Mouse (Mus musculus) layer of hippocampus, adult 9-10 months (tissue): ENCODE results near the gene Zdhhc21.

Experiments used
- DNase-seq: peaks from one replicate; pipeline ENCODE4 v3.0.0; 2022; ENCODE audit warnings: low spot score

Gene Zdhhc21

DNA sequence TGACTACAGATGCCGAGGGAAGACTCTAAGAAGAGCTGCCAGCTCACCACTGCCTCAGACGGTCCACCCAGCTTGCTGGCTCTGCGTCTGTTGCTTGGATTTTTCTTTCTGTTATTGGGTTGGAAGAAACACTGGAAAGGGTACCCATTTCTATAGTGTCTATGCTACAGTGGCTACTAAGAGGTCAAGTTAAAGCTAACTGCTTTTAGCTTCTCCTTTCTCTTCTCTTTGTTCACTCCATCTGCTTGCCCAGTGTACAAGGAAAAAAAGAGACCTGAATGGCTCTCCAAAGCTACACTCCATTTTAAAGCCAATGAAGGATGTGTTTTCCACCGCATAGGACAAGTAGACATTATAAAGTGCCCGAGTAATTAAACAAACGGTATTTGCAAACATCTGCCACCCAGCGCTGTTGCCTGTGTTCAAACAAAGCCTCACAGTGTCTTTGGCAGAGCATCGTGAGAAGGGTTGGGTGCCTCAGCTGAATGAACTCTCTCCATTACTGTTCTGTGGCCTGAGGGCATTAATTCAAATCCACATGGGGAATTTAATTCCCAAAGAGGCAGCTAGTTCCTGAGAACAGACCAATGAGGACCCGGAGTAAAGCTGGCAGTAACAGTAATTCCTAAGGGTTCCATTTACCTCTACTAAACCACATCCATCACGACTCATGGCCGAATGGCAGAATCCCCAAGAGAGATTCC, 94.1 kb downstream of the Zdhhc21 start:
- DNase-seq = no peak

DNA sequence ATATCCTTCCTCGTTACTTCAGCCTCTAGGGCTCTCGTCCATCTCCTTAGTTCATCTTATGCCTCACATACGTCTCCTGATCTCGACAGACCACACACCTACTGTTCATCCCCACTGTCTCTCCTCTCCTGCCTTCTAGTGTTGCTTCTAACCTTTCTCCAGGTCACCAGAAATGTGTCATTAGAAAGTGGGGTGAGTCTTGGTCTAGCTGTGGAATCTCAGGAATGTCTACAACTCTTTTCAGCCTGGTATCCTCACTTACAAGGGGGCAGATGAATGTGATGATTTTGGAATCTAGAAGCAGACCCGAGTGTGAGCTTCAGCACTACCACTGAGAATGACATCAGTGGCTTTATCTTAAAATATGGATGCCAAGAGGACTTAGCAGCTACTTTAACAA, 96.2 kb downstream of the Zdhhc21 start:
- DNase-seq = no peak

GRCm38 (mm10) chr4:82762430-82763119, 97.2 kb downstream of the Zdhhc21 start:
- no peak for DNase-seq

DNA sequence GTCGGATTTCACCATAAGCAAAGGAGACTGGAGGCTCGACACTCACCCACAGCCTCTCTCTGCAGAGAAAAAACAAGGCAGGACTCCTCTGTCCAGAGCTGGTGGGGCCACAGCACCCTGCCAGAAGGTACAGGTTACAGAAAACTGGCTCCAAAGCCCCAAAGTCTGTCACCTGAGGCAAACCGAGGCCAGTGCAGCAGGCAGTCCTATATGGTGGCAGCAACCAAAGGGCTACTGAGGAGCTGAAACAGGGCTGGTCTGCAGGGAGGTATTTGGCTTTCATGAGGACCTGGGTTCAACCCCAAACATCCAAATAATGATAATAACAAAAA, 103.5 kb downstream of the Zdhhc21 start:
- DNase-seq = no peak

GRCm38 (mm10) chr4:82755616-82756294, 104.0 kb downstream of the Zdhhc21 start:
- no peak for DNase-seq
